Mouse (Mus musculus): ENCODE measurements around the gene Gm45837. TPM values are rescaled to one million over a fixed set of nuclear protein-coding genes. Genes with fewer than 3 reads are reported as not detected.

Gene Gm45837
- polyA plus RNA-seq, 1 experiment from 2014 or later, result 4.2 TPM

DNA sequence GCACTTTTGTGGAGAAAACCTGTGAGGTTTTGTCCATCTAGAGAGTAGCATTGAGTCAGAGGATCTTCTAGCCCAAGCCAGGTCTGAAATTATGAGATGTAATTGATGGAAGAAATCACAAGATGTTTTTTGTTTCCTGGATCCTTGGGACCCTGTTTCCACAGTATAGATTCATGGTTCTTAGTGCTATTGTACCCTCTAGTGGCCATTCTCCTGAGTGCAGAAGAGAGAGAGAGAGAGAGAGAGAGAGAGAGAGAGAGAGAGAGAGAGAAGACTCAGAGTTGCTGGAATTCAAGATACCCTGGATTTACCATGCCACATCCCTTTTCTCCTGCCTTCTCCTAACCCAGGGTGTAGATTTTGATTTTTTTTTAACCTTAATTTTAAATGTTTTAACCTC lies 36.5 kb upstream of the Gm45837 start:
- Histone ChIP-seq H3K9ac (replicated peaks; ENCODE audit: low read length) (no peak overlapping the region), H3K27ac (replicated peaks; ENCODE audit: low read depth, low read length) (no peak overlapping the region), H3K4me2 (ENCODE audit: low read depth, low read length) (no peak overlapping the region), H3K36me3 (replicated peaks; ENCODE audit: control insufficient read depth, insufficient read depth, low read depth, low read length) (no peaks in the 10 kb centered on the region), H3K4me1 (ENCODE audit: control insufficient read depth, insufficient read depth, low read length) (0 out of 2 replicates have a peak, but pooled peaks cover 2% of the 10 kb centered on the region), H3K4me3 (ENCODE audit: low read depth, low read length) (no peak overlapping the region), H3K27me3 (ENCODE audit: control insufficient read depth, insufficient read depth, low read length) (no peaks in the 10 kb centered on the region), H3K9me3 (replicated peaks; ENCODE audit: control insufficient read depth, low read length) (no peaks in the 10 kb centered on the region)
- ATAC-seq (replicated peaks; ENCODE audit: insufficient number of reproducible peaks, low FRiP score, low TSS enrichment, low read depth), result no peak
- DNase-seq (ENCODE audit: low spot score), result peak; percentile 76

DNA sequence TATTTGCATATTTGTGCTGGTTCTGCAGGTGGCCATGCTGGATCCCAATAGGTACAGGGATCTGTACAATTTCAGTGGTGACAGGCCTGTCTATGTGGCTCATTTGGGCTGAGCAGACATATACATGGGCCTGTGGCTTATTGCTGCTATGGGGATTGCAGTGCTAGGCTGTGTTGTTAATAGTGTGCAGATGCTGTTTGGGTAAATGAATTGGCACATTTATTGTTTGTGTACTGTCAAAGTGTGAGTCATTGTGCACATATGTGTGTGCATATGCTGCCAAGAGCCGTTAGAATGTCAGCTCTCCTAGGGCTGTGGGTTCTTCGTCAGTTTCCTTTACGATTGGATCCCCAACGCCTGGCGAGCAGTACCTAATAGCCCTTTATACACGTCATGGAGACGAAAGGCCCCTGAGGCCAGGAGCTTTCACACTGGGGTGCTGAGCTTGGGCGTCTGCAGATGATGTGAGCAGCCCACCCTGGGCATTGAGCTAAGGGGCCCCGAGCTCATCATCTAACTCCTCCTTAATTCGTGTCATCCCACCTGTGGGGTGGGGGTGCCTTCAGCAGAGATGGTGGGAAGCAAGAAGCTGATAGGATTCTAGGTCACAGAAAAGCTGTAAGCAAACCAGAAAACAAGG lies 33.9 kb upstream of the Gm45837 start:
- H3K4me1 ChIP-seq (ENCODE audit: control insufficient read depth, insufficient read depth, low read length), result 0 out of 2 replicates have a peak, but pooled peaks cover 2% of the 10 kb centered on the region
- H3K36me3 ChIP-seq (replicated peaks; ENCODE audit: control insufficient read depth, insufficient read depth, low read depth, low read length), result no peaks in the 10 kb centered on the region
- no peak overlapping the region for H3K4me2 ChIP-seq (ENCODE audit: low read depth, low read length)
- H3K27me3 ChIP-seq (ENCODE audit: control insufficient read depth, insufficient read depth, low read length), result no peaks in the 10 kb centered on the region
- H3K4me3 ChIP-seq (ENCODE audit: low read depth, low read length), result no peak overlapping the region
- DNase-seq (ENCODE audit: low spot score) (no peak), ATAC-seq (replicated peaks; ENCODE audit: insufficient number of reproducible peaks, low FRiP score, low TSS enrichment, low read depth) (no peak)
- no peaks in the 10 kb centered on the region for H3K9me3 ChIP-seq (replicated peaks; ENCODE audit: control insufficient read depth, low read length)
- WGBS, result 71% methylated on average over 10 of the region's 10 CpGs
- H3K9ac ChIP-seq (replicated peaks; ENCODE audit: low read length), result no peak overlapping the region
- H3K27ac ChIP-seq (replicated peaks; ENCODE audit: low read depth, low read length), result no peak overlapping the region

DNA sequence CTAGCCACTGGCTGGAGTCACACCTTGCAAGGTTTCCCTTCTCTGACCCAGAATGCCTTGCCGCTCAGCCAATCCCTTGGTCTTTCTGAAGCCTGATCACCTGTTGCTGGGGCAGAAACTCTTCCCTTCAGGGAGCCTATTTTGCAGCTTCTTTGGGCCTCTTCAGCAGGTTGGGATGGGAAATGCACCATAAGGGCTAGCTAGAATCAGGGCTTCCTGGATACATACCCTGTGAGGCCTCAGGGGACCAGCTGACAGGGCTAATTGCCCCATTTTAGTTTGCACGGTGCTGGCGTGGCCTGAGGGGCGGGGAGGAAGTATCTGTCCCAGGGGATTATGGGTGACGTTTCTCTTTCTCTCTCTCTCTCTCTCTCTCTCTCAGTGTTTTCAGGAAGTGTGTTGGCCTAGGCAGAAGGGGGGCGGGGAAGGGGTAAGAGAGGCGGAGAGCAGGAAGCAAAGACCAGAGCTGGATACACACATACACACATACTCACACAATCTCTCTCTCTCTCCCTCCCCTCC lies 32.9 kb upstream of the Gm45837 start:
- H3K4me2 ChIP-seq (ENCODE audit: low read depth, low read length), result peak overlapping the region; percentile 16; the same call in 1 of the 2 replicates
- no peaks in the 10 kb centered on the region for H3K9me3 ChIP-seq (replicated peaks; ENCODE audit: control insufficient read depth, low read length)
- H3K27ac ChIP-seq (replicated peaks; ENCODE audit: low read depth, low read length), result no peak overlapping the region
- 0 out of 2 replicates have a peak, but pooled peaks cover 2% of the 10 kb centered on the region for H3K4me1 ChIP-seq (ENCODE audit: control insufficient read depth, insufficient read depth, low read length)
- no peaks in the 10 kb centered on the region for H3K36me3 ChIP-seq (replicated peaks; ENCODE audit: control insufficient read depth, insufficient read depth, low read depth, low read length)
- ATAC-seq (replicated peaks; ENCODE audit: insufficient number of reproducible peaks, low FRiP score, low TSS enrichment, low read depth), result peak; percentile 36
- no peaks in the 10 kb centered on the region for H3K27me3 ChIP-seq (ENCODE audit: control insufficient read depth, insufficient read depth, low read length)
- 25% methylated on average over 7 of the region's 7 CpGs for WGBS
- DNase-seq (ENCODE audit: low spot score), result peak; percentile 56
- peak overlapping the region; percentile 14; the same call in 1 of the 2 replicates for H3K9ac ChIP-seq (replicated peaks; ENCODE audit: low read length)
- H3K4me3 ChIP-seq (ENCODE audit: low read depth, low read length), result no peak overlapping the region

DNA sequence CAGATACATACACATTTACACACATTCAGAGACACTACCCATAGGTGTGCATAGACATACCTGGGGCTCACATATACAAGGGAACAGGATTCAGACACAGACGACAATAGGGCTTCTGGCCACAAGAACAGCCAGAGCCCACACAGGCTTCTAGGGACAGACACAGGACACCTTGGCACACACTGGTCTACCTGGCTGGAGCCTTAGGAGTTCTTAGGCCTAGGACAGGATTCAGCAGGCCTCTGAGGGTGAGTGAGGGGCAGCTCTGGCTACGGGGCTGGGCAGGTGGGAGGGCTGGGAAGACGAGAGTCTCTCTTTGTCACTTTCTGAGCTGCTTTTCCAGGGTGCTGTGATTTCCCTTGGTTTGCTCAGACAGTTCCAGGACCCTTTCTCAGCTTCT lies 32.4 kb upstream of the Gm45837 start:
- peak overlapping the region; percentile 14; the same call in 1 of the 2 replicates for H3K9ac ChIP-seq (replicated peaks; ENCODE audit: low read length)

DNA sequence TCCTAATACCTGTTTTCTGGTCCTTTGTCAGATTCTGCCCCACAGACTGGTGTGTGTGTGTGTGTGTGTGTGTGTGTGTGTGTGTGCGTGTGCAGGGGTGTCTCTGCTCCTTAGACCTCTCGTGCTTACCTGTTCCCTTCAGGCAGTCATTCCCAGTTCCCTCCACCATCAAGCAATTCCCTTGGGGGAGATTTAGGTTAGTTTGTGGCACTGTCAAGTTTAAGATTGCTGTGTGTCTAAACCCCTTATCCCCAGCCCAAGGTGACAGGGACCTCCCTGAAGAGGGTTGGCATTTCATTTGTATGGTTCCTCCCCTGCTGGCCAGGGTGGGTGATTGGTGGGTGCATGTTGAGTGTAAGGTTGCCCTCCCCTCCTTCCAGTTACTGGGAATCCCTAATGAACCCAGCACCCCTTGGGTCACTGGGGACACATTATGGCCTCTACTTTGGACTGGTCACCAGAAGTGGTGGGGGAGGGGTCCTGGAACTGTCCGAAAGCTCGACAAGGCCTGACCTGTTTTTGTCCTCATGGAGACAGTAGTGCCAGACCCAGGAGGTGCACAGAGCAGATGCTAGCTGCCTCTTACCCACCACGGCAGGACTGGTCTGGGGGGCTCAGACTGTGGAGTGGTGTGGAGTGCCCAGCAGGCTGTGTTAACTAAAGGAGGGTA lies 31.8 kb upstream of the Gm45837 start:
- H3K4me1 ChIP-seq (ENCODE audit: control insufficient read depth, insufficient read depth, low read length), result 0 out of 2 replicates have a peak, but pooled peaks cover 2% of the 10 kb centered on the region
- H3K27me3 ChIP-seq (ENCODE audit: control insufficient read depth, insufficient read depth, low read length), result no peaks in the 10 kb centered on the region
- 0 out of 2 replicates have a peak overlapping the region, but pooled peaks have one; percentile 9 for H3K9ac ChIP-seq (replicated peaks; ENCODE audit: low read length)
- ATAC-seq (replicated peaks; ENCODE audit: insufficient number of reproducible peaks, low FRiP score, low TSS enrichment, low read depth) (no peak), DNase-seq (ENCODE audit: low spot score) (no peak)
- H3K4me3 ChIP-seq (ENCODE audit: low read depth, low read length), result no peak overlapping the region
- no peaks in the 10 kb centered on the region for H3K9me3 ChIP-seq (replicated peaks; ENCODE audit: control insufficient read depth, low read length)
- no peak overlapping the region for H3K27ac ChIP-seq (replicated peaks; ENCODE audit: low read depth, low read length)
- no peaks in the 10 kb centered on the region for H3K36me3 ChIP-seq (replicated peaks; ENCODE audit: control insufficient read depth, insufficient read depth, low read depth, low read length)
- H3K4me2 ChIP-seq (ENCODE audit: low read depth, low read length), result no peak overlapping the region
- 54% methylated on average over 5 of the region's 5 CpGs for WGBS

More for the DNA sequence above, 32.4 kb upstream of the Gm45837 start:
- ATAC-seq (replicated peaks; ENCODE audit: insufficient number of reproducible peaks, low FRiP score, low TSS enrichment, low read depth) (no peak), DNase-seq (ENCODE audit: low spot score) (no peak)
- no peaks in the 10 kb centered on the region for H3K9me3 ChIP-seq (replicated peaks; ENCODE audit: control insufficient read depth, low read length)
- H3K27me3 ChIP-seq (ENCODE audit: control insufficient read depth, insufficient read depth, low read length), result no peaks in the 10 kb centered on the region
- H3K4me2 ChIP-seq (ENCODE audit: low read depth, low read length), result peak overlapping the region; percentile 16; the same call in 1 of the 2 replicates
- H3K27ac ChIP-seq (replicated peaks; ENCODE audit: low read depth, low read length), result no peak overlapping the region
- H3K4me3 ChIP-seq (ENCODE audit: low read depth, low read length), result no peak overlapping the region
- H3K36me3 ChIP-seq (replicated peaks; ENCODE audit: control insufficient read depth, insufficient read depth, low read depth, low read length), result no peaks in the 10 kb centered on the region
- H3K4me1 ChIP-seq (ENCODE audit: control insufficient read depth, insufficient read depth, low read length), result 0 out of 2 replicates have a peak, but pooled peaks cover 2% of the 10 kb centered on the region
- 63% methylated on average over 3 of the region's 3 CpGs for WGBS

DNA sequence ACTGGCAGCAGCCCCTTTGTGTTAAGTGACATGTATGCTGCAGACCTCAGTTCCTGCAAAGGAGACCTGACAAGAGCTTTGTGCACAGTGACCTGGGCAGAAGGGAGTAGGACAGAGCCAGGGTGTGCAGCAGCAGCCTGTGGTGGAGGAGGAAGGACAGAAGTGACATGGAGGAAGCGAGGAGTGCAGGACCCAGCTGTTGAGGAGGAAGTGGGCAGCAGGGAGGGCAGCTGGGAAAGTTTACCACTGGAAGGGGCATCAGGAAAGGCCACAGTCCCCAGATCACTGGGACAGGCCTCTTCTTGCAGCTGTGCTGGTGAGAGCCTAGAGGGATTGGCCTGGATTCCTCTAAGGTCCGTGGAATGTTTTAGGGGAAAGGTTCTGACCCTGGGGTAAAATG lies 31.0 kb upstream of the Gm45837 start:
- Histone ChIP-seq H3K36me3 (replicated peaks; ENCODE audit: control insufficient read depth, insufficient read depth, low read depth, low read length) (no peaks in the 10 kb centered on the region), H3K4me3 (ENCODE audit: low read depth, low read length) (no peak overlapping the region), H3K4me2 (ENCODE audit: low read depth, low read length) (no peak overlapping the region), H3K27ac (replicated peaks; ENCODE audit: low read depth, low read length) (no peak overlapping the region), H3K27me3 (ENCODE audit: control insufficient read depth, insufficient read depth, low read length) (no peaks in the 10 kb centered on the region), H3K4me1 (ENCODE audit: control insufficient read depth, insufficient read depth, low read length) (0 out of 2 replicates have a peak, but pooled peaks cover 2% of the 10 kb centered on the region), H3K9me3 (replicated peaks; ENCODE audit: control insufficient read depth, low read length) (no peaks in the 10 kb centered on the region), H3K9ac (replicated peaks; ENCODE audit: low read length) (0 out of 2 replicates have a peak overlapping the region, but pooled peaks have one; percentile 9)
- DNase-seq (ENCODE audit: low spot score) (no peak), ATAC-seq (replicated peaks; ENCODE audit: insufficient number of reproducible peaks, low FRiP score, low TSS enrichment, low read depth) (no peak)
- WGBS, result 48% methylated on average over 2 of the region's 2 CpGs

DNA sequence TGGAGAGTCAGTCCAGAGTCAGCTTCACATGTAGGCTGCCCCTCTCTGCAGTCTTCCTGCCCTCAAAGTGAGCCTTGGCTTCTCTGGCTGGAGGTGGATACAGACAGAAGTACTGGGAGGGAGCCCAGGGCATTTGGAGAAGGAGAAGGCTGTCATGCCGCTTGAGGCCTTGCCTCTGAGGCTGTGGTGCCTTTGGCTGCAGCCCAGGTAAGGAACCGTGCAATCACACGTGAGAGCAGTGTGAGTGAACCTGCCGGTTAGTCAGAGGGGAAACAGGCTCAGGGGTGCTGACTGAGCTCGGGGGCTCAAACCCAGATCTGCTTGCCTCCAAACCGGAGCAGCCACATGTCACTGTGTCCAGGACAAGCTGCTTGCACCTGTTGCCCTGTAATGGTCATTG lies 29.2 kb upstream of the Gm45837 start:
- Histone ChIP-seq H3K36me3 (replicated peaks; ENCODE audit: control insufficient read depth, insufficient read depth, low read depth, low read length) (no peaks in the 10 kb centered on the region), H3K4me3 (ENCODE audit: low read depth, low read length) (no peak overlapping the region), H3K4me2 (ENCODE audit: low read depth, low read length) (no peak overlapping the region), H3K9ac (replicated peaks; ENCODE audit: low read length) (no peak overlapping the region), H3K4me1 (ENCODE audit: control insufficient read depth, insufficient read depth, low read length) (peaks cover 4% of the 10 kb centered on the region; the same call in 1 of the 2 replicates), H3K27me3 (ENCODE audit: control insufficient read depth, insufficient read depth, low read length) (no peaks in the 10 kb centered on the region), H3K9me3 (replicated peaks; ENCODE audit: control insufficient read depth, low read length) (no peaks in the 10 kb centered on the region), H3K27ac (replicated peaks; ENCODE audit: low read depth, low read length) (no peak overlapping the region)
- ATAC-seq (replicated peaks; ENCODE audit: insufficient number of reproducible peaks, low FRiP score, low TSS enrichment, low read depth), result no peak
- 77% methylated on average over 6 of the region's 6 CpGs for WGBS
- DNase-seq (ENCODE audit: low spot score), result no peak

DNA sequence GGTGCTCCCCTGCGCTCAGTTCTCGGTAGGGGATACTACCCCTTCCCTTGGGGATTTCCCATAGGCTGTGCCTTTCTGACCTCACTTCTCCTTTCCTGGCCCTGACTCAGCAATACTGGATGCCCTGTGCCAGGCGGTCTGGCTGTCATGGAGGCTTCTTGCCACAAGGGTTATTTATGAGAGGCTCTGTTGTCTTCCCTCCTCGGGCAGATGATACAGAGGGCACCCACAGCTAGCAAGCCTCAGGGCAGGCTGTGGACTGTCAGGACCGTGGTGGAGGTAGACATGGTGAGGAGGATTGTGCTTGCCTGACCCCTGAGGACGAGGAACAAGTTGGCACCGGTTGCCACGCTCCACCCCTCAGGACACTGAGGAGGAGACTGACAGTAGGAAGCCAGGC lies 28.3 kb upstream of the Gm45837 start:
- no peak overlapping the region for H3K27ac ChIP-seq (replicated peaks; ENCODE audit: low read depth, low read length)
- no peak for ATAC-seq (replicated peaks; ENCODE audit: insufficient number of reproducible peaks, low FRiP score, low TSS enrichment, low read depth)

More for the DNA sequence above, 28.3 kb upstream of the Gm45837 start:
- Histone ChIP-seq H3K36me3 (replicated peaks; ENCODE audit: control insufficient read depth, insufficient read depth, low read depth, low read length) (no peaks in the 10 kb centered on the region), H3K9ac (replicated peaks; ENCODE audit: low read length) (no peak overlapping the region), H3K4me2 (ENCODE audit: low read depth, low read length) (no peak overlapping the region), H3K27me3 (ENCODE audit: control insufficient read depth, insufficient read depth, low read length) (no peaks in the 10 kb centered on the region), H3K9me3 (replicated peaks; ENCODE audit: control insufficient read depth, low read length) (no peaks in the 10 kb centered on the region), H3K4me1 (ENCODE audit: control insufficient read depth, insufficient read depth, low read length) (peaks cover 4% of the 10 kb centered on the region; the same call in 1 of the 2 replicates), H3K4me3 (ENCODE audit: low read depth, low read length) (no peak overlapping the region)
- 56% methylated on average over 8 of the region's 8 CpGs for WGBS
- DNase-seq (ENCODE audit: low spot score), result no peak

All from embryonic facial prominence, embryonic 11.5 days (tissue).